Mouse (Mus musculus) spleen, embryonic (tissue): ENCODE measurements around the gene Gm1043.

Experiments used
- CTCF ChIA-PET: fragments of 350-600 bp; sonication (Branson Sonifier 250); formaldehyde crosslinking; loops from one replicate; lab custom pipeline; 2022; lab: Charles Lee

Gene Gm1043

GRCm38 (mm10) chr5:37105531-37106456 is 20.6 kb downstream of the Gm1043 start:
- CTCF ChIA-PET: interaction anchor here (1.8 kb wide), 1 partner anchor 61 kb away, joined by 4 read pairs; no protein-coding TSS in a partner anchor

DNA sequence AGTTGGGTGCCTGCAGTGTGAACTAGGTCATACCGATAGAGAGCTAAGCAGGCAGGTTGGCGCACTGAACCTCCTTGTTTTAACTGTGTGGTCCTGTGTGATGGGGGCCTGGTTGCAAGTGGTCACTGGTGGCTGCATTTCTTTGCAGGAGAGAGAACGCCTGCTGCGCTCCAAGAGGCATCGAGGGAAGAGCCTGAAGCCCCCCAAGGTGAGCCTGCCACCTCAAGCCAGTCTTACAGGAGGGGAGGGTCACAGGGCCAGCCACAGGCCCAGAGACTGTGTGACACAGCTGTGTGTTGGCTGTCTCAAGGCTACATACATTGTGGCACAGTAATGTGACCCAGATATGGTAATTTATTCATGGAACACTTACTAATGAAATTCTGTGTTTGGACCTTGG is 21.9 kb downstream of the Gm1043 start:
- CTCF ChIA-PET: interaction anchor here (0.5 to 1.8 kb wide), 2 partner anchors 62 to 66 kb away, joined by 3 to 4 read pairs; no protein-coding TSS in a partner anchor

DNA sequence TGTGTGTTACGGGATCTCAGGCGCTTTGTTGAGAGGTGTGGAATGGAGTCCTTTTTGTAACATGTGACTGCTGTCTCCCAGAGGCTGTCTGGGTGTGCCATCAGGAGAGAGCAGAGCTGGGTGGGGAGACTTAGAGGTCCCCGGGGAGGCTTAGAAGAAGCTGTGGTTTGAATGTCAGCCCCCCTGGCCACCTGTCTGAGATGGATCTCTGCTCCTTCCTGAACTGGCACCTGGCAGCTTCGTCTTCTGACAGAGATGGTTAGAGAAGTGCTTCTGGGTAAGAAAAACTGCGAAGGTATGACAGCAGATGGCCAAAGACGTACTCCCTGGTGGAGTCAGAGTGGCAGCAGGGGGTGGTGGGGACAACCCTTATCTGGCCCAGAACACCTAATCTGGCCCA is 22.4 kb downstream of the Gm1043 start:
- CTCF ChIA-PET: interaction anchor here (0.5 to 1.8 kb wide), 4 partner anchors 48 to 110 kb away, joined by 3 to 9 read pairs (median 4); no protein-coding TSS in a partner anchor

DNA sequence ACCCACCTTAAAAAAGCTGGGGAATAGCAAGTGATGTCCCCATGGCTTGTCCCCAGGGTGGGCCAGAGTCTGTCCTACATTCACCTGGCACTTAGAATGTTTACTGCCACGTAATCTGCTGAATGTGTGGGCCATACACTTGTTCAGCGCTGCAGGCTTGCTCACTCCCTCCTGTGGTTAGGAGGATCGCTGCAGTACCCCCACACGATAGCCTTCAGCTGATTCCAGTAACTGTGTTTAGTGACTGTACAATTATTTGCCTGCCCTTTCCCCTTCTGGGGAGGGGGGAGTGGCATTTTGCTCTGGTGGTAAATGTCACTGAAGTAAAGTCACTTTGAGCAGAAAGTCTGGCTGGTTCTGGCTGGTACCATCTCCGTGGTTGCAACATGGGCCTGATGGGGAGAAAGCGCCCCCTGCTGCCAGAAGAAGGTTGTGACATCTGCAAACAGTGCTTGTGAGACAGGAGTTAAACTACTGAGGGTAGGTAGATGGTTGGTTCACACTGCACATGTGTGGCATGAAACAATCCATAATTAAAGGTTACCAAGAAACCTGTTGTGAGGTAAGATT is 24.2 kb downstream of the Gm1043 start:
- CTCF ChIA-PET: interaction anchor here (0.9 to 1.0 kb wide), 2 partner anchors 29 to 54 kb away, joined by 3 read pairs; no protein-coding TSS in a partner anchor

- CTCF ChIA-PET: no interaction called here
Observed at GRCm38 (mm10) chr5:37112389-37112788, 27.2 kb downstream of the Gm1043 start.

DNA sequence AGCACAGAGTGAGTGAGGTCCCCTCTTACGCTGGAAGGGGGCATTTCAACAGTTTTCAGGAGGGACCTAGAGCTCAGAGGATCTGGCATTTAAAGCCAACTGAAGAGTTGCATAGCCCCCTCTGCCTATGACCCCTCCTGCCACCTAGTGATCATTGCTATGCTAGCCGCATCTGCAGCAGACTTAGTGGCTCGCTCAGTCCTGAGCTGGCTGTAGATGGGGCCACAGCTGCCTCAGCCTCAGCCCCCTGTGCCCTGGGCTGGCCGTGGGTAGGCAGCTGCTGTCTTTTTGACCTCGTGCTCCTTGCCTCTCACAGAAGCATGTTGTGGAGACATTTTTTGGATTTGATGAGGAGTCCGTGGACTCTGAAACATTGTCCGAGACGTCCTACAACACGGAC is 32.0 kb downstream of the Gm1043 start:
- CTCF ChIA-PET: no interaction called here

DNA sequence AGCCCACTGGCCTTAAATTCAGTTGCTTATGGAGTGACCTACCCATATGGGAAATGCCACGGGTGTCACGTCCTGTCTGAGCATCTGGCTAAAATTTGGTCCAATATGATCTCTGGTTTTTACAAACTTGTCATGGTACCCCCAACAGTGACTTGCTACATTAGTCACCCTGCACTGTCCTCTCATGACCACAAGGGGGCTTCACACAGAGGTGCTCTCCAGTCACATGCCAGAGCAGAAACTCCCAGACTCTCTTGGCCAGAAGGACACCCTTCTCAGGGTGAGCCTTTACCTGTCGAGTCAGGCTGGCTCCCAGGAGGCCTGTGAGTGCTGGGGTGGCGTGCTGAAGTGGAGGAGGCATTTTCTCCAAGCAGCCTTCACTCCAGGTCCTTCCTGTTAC is 33.1 kb downstream of the Gm1043 start:
- CTCF ChIA-PET: interaction anchor here (0.7 kb wide), 1 partner anchor 76 kb away, joined by 3 read pairs; no protein-coding TSS in a partner anchor

- CTCF ChIA-PET: no interaction called here
Observed at GRCm38 (mm10) chr5:37121186-37121680, 36.1 kb downstream of the Gm1043 start.

GRCm38 (mm10) chr5:37131841-37132240 is 46.7 kb downstream of the Gm1043 start:
- CTCF ChIA-PET: no interaction called here

GRCm38 (mm10) chr5:37141745-37142144 is 56.6 kb downstream of the Gm1043 start:
- CTCF ChIA-PET: no interaction called here

DNA sequence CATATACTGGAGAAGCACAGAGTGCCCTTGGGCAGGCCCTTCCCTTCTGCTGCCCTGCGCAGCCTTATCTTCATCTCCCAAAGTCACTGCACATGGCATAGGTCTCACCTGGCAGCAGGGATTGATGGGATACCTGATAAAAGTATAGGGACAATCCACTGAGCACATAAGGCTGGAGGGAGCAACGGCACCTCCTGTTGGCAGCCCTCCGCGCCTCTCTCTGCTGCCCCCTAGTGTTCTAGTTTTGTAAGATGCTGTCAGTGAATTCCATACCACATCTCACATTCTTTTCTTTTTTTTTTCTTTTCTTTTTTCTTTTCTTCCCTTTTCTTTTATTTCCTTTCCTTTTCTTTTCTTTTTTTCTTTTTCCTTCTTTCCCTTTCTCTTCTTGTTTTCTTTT is 62.4 kb downstream of the Gm1043 start:
- CTCF ChIA-PET: no interaction called here

- CTCF ChIA-PET: no interaction called here
Observed at GRCm38 (mm10) chr5:37150650-37151049, 65.5 kb downstream of the Gm1043 start.

DNA sequence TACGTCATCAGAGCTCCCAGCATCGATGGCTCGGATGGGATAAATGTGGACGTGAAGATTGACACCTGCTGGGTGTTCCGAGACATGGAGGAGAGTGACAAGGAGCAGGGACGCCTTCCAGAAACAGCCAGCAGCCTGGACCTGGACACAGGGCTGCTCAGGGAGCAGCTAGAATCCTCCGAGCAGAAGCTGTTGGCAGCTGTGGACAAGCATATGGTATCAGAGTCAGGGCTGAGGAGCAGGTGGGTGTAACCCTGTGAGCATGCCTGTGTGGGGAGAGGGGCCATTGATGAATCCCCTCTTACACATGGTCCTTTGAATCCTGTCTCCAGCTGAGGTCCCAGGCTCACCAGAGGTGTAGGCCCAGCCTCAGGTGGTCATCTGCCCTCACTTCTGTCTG is 69.3 kb downstream of the Gm1043 start:
- CTCF ChIA-PET: no interaction called here

DNA sequence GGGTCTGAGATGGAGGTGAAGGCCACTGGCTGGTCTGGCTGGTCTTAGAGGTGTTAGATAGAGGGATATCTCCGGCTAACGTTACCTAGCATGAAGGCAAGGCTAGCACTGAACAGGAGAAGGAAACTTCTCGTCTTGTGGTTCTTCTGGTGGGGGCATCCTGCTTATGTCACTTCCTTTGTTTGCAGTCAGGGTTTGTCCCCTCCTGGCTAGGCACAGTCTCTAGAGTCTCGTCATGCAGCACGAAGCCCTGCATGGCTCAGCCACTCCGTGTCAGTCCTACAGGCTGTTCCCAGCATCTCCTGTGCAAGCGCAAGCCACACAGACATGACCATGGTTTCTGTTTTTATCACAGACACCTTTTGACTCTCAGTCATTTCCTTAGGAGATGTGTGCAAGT is 73.2 kb downstream of the Gm1043 start:
- CTCF ChIA-PET: no interaction called here

- CTCF ChIA-PET: interaction anchor here (0.6 kb wide), 1 partner anchor 179 kb away, joined by 6 read pairs; no protein-coding TSS in a partner anchor
Observed at GRCm38 (mm10) chr5:37162871-37163781, 78.0 kb downstream of the Gm1043 start.

DNA sequence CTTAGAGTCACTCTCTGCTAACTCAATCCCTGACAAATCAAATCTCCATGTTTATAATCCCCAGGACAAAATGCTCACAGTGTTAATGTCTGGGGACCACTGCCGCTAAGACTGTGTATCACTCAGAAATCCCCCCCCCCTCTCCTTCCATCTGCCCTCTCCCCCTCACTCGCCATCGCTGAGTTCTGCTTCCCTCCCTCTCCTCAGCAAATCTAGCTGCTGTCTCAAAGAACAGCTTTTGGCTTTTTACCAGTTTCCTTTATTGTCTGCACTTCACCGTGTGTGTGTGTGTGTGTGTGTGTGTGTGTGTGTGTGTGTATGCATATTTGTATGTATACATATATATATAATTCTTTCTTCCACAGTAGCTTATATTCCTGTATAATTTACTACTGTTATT is 91.3 kb downstream of the Gm1043 start:
- CTCF ChIA-PET: interaction anchor here (0.8 kb wide), 1 partner anchor 63 kb away, joined by 4 read pairs; no protein-coding TSS in a partner anchor

- CTCF ChIA-PET: interaction anchor here (0.8 kb wide), 1 partner anchor 62 kb away, joined by 4 read pairs; no protein-coding TSS in a partner anchor
Observed at GRCm38 (mm10) chr5:37177061-37177460, 91.9 kb downstream of the Gm1043 start.

- CTCF ChIA-PET: interaction anchor here (0.6 kb wide), 1 partner anchor 1129 kb away, joined by 3 read pairs; no protein-coding TSS in a partner anchor
Observed at GRCm38 (mm10) chr5:37178811-37179210, 93.6 kb downstream of the Gm1043 start.

DNA sequence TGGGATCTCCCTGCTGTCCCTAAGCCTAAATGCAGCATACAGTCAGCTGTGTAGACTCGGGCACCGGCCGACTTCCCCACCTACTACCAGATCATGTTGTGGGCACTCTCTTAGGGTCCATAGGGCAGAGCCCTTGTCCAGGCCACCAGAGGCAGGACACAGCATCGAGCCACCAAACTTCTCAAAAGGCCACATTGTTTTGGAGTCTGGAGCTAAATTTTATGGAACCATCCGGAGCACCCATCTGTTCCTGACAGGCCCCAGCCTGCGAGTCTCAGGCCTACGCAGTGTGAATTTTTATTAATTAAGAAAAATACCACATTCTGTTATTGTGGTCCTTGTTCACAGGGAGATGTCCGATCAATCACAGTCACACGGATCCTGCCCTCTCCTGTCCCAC is 94.7 kb downstream of the Gm1043 start:
- CTCF ChIA-PET: no interaction called here

DNA sequence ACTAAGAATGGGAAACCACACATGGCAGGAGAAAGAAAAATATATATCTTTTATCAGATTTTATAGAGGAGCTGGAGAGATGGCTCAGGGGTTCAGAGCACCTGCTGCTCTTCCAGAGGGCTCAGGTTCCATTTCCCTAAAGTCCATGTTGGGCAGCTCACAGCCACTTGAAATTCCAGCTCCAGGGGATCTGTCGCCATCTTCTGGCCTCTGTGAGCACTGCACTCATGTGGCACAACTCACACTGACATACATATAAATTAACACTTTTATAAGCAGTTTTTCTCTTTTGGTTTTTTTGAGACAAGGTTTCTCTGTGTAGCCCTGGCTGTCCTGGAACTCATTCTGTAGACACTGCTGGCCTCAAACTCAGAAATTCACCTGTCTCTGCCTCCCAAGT is 95.5 kb downstream of the Gm1043 start:
- CTCF ChIA-PET: no interaction called here

DNA sequence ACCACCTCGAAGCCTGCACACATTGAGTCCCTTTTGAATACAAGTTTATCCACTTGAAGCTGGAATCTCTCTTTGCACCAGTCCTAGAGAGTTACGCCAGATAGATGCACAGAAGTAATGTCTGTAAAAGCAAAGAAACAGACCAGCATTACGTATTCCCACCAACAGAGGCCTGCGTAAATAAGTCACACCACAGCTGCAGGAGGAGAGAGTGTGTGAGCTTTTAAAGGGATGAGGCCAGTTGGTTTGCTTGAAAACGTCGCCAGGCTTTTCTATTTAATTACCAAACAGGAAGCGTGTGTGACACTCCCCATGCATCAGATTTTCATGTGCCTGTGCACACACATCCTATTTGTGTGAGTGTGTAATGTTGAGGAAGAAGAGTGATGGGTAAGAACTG is 99.4 kb downstream of the Gm1043 start:
- CTCF ChIA-PET: no interaction called here
